Mouse (Mus musculus): ENCODE data around the gene Macrod2. TPM values are rescaled to one million over a fixed set of nuclear protein-coding genes. Genes with fewer than 3 reads are reported as not detected.

Gene Macrod2
- total RNA-seq, 2 experiments from 2014 or later: 99.1 to 108 TPM

DNA sequence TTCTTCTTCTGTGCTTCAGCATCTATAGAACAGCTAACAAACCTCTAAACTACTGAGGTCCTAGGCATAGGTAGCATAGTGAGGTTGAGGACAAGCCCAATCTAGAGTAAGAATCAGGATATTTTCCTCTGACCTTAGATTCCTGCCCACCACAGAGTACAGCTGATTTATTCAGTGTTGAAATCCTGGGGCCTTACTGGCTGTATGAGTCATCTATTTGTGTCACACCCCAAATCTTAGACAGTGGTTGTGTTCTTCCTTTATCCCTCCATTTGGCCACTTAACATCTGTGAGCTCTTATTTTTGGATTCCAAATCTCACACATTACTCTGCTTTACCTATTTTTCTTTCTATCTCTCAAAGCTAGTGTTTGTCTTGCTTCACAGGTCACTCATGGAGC is 495.6 kb downstream of the Macrod2 start:
- intact Hi-C loops (cut with DNase I): no loop called here
- DNase-seq: no peak

DNA sequence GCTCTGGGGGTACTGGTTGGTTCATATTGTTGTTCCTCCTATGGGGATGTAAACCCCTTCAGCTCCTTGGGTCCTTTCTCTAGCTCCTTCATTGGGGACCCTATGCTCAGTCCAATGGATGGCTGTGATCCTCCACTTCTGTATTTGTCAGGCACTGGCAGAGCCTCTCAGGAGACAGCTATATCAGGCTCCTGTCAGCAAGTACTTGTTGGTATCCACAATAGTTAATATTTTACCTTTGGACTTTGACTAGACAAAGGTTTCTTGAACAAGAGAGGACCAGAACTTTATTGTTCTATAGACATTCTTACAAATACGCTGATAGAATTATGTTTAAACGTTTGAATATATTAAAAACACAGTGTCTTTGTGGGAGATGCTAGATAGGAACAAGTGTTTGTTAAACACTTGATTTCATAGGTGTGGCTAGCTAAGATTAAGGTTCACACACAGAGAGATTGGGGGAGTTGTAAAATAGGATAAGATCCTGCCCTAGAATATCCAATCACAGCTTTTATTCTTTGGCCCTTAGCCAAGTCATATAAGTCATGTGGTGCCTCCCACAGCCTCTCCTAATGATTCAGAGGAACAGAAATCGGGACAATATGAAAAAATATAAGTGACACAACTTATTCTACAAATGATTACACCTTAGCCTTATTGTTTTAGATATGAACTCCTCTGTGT is 501.4 kb downstream of the Macrod2 start:
- intact Hi-C loops (cut with DNase I): no loop called here

DNA sequence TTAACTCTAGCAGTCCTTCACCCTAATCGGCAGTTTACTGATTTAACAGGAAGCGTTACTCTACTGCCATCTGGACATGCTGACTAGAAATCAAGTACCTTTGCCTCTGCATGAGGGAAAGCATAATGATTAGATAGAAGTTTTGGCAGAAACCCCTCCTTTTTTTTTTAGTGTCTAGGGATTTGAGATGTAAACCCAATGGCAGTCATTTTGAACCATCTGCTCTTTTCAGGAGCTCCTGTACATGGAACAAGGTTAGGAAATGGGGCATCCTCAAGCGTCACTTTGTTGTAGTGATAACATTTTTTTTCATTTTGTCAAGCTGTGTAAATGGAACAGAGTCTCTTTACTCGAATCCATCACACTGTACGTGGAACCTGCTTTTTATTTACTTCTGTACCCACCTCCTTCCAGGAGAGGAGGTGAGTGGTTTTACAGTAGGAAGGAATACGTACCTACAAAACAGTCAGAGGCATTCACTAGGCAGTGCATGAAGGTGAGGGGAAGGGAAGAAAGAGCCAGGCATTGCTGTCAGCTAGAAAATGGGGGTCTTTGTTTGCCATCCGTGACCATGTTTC is 503.4 kb downstream of the Macrod2 start:
- intact Hi-C loops (cut with DNase I): no loop called here
- DNase-seq: no peak

More for the DNA sequence above, 501.4 kb downstream of the Macrod2 start:
- no peak for DNase-seq

DNA sequence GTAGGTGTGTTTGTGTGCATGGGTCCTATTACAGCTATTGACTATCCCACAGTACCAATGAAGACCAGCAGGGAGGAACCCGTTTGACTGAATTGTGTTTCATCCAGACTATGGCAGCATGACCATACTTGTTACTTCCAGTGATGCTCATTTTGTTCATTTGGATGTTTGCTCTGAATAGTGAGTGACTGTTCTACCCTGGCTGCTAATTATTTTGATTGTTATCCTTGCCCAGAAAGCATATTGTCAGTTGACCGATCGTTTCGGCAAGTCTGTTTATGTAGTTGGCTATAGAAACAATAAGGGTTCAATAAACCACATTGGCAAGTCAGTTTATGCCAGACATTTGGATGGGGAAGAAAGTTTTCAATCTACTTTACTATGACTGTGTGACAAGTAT is 510.2 kb downstream of the Macrod2 start:
- no peak for DNase-seq
- intact Hi-C loops (cut with DNase I): no loop called here

DNA sequence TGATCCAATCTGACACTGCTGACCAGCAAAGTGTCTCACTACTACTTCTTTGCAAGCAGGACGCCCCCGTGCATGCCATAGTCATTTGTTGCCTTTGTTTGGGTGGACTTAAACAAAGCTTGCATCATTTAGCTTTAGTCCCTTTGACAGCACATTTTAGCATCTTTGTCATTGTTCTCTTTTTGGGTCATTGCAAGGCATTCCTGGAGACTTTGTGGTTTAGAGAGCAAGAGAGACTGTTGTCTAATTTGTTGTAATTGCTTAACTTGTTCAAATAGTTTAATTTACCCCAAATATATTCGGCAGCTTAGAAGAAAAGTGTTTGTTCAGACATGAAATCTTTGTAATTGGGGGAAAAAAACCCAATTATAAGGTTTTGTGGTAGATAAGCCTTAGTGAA is 511.0 kb downstream of the Macrod2 start:
- no peak for DNase-seq
- intact Hi-C loops (cut with DNase I): no loop called here

DNA sequence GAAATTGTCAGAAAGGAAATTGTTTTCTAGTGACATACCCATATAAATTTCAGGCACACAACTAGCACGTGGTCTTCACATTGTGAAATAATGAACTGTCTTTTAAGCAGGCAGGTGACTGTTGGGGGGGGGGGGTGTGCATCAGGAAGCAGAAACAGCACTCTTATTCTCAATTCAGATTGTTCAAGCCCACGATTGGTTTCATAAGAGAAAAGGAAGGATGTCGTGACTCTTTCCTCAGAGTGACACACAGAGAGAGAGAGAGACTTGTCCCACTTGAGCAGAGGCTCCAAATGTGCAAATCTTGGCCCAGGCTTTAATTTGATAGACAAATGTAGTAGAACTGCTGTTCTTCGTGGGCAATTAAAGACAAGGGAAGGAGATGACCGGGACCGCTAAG is 516.4 kb downstream of the Macrod2 start:
- no peak for DNase-seq
- intact Hi-C loops (cut with DNase I): no loop called here

DNA sequence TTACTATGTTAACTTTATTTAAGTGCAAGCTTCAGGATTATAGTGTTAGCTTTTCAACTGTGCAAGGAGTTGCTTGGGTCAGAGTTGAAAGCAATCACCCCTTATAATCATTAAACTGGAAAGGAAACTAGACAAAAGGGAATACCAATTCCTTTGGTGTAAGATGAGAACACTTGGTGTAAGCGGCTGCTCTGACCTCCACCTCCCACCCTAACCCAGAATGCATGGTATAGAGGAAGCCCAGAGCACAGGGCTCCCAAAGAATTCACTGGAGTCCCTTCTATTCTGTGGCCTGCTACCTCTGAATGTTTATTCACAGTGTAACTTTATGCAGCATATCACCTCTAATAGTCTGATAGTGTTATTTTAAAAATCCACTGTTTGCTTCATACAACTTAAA is 517.1 kb downstream of the Macrod2 start:
- intact Hi-C loops (cut with DNase I): no loop called here
- no peak for DNase-seq

DNA sequence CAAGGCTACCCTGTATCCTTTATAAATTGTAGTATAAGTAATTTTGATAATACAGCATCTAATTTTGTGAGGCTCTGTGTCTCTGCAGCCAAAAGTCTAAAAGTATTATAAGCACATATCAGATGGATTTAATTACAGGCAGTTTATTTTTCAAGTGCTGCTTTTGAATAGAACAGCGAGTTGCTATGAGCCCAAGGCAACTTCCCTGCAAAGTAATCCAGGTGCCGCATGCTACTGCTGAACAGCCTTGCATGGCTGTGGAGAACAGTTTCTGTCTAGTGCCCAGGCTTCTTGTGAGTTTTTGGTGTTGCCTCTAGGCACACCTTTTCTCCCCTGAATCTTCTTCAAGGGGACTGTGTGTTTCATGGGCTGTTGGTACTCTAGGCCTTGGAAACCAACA is 517.8 kb downstream of the Macrod2 start:
- intact Hi-C loops (cut with DNase I): no loop called here
- no peak for DNase-seq

DNA sequence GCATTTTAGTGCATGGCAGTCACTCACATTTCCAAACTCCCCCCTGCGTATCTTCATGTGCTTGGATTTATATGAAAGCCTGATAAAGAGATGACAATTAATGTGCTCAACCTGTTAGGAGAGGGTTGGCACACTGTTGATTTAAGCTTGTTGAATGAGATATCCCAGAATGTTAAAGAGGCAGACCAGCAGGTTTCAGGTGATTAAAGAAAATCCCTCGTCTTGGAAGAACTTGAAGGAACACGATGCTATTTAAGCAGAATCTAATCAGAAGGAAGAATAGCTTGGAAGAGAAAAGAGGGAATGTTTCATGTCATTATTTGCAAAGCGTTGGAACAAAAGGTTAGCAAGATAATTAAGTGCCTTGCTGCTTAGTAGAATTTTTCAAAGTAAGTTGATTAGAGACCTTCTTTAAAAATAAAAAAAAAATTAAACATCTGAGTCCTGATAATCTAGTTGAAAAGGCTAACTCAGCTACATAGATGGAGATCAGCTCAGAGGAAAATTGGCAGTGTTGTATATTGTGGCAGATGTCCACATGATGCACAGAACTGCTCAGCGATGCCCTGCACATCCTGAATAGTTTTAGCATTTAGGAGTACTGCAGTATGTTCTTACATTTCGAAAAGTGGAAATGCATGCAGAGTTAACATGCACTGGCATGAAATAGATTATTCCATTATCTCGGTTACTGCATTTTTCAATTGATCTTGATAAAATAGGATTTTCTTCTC is 518.7 kb downstream of the Macrod2 start:
- intact Hi-C loops (cut with DNase I): no loop called here
- DNase-seq: no peak

DNA sequence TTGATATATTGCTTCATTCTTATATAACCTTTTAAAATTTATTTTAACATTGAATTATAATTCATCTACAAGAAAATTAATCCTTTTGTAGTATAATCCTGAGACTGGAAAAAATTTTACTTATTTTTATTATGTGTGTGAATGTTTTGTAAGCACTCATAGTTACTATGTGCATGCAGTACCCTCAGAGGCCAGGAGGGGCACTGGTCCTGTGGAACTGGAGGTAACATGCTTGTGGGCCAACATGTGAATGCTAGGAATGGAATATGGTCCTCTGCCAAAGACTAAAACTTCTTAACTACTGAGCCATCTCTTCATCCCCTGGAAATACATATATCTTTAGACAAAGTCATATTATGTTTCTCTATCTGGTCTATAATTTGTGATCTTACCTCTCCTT is 531.8 kb downstream of the Macrod2 start:
- no peak for DNase-seq
- intact Hi-C loops (cut with DNase I): no loop called here

DNA sequence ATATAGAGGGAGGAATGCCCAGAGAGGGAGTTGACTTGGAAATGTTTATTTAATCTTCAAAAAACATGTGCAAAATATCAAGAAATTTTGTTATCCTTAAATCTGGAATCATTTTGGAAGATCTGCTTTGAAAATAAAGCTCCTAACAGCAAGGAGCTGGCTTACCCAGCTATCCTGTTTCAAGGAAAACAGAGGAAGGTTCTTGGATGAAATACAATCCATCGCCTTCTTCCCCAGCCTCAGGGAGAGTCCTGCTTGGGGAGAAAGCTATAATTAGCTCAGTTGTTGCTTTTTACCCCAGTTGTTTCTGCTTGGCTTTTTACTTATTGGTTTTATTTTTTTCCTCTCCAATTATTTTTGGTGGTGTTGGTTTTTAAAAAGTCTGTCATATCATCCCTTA is 539.4 kb downstream of the Macrod2 start:
- intact Hi-C loops (cut with DNase I): no loop called here
- no peak for DNase-seq

DNA sequence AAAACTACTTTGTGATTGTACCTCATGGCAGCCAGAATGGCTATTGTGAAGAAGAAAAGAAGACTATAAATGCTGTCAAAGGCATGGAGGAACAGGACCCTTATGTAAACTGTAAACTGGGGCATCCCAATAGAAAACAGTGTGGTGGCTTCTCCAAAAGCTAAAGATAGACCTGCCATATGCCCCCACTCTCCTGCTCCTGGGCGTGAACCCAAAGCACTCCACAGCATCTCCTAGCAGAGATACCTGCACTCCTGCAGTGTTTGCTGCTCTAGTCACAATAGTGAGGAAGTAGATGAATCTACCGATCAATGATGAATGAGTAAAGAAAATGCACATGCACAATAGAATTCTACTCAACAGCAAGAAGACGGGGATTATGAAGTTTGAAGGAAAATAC is 554.4 kb downstream of the Macrod2 start:
- no peak for DNase-seq
- intact Hi-C loops (cut with DNase I): no loop called here

DNA sequence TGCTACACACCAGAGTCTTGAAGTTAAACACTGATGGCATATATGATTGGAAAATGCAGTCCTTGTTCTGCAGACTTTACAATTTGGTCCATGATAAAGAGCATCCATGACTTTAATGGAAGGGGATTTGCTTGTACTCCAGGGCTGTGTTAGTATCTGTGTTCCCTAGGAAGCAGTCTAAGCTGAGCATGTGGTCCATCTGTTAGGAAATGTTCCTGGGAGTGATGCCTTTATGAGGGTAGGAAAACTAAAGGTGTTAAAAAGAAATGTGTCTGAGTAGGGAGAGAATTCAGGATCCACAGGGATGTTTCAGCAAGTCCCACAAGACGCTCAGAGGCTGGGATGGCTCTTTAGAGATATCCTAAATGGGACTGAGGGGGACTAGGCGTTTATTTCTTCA is 564.1 kb downstream of the Macrod2 start:
- DNase-seq: no peak
- intact Hi-C loops (cut with DNase I): no loop called here

DNA sequence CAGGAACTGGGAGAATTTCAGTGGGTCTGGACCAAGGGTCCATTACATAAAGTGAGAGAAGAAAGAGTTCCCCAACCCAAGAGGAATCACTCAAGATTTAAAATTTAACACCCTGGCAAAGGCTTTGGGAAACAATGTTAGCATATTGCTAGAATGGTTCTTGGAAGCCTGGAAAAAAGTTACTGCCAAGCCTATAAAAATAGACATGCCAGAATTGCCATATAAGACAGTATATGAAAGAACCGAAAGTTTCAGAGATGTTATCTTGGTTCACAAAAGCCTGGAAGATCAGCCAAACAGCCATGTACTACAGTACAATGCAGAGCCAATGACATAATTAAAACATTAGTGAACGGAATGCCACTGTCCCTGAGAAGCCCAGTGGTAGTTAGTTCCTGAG is 575.1 kb downstream of the Macrod2 start:
- intact Hi-C loops (cut with DNase I): no loop called here
- DNase-seq: no peak

DNA sequence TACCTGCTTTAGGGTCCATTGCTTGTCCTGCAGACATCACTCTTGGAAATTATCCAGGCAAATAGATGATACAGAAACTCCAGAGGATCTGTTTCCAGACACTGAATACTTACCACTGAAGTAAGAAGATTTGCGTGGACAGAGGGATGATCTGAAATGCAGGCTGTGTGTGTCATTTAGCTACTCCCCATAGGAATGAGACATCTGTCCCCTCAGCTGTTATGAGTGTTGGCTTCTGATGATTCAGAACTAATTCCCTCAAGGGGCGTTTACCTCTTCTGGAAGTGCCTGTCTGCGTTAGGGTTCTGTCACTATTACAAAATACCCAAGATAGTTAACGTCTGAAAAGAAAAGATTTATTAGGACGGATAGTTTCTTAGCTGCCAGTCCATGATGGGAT is 576.7 kb downstream of the Macrod2 start:
- no peak for DNase-seq
- intact Hi-C loops (cut with DNase I): no loop called here

DNA sequence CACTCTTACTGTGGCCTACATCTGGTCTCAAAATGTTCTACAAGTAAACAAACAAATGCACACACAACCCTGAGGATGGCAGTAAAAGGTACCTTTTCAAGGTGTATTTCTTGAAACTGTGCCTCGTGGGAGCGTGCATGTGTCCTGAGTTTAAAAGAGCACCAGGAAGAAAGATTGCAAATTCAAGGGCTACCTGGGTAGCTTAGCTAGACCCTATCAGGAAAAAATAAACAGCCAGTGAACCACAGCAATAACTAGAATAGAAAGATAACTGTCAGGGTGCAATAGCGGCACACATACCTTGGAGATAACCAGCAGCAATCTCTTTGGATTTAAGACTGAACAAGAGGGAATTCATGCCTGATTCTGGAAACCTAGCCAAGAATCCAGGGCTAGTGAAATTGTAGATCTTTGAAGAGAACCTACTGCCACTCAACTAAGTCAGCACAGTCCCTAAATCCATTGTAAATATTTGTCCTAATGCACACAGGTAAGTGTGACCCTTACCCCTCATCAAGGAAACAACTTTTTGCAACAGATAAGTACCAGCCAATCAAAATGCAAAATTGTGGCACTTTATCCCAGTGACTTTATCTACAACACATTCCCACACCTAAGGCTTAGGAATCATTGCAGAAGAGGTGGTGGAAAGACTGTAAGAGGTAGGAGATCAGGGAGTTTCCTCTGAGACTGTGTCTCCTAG is 590.7 kb downstream of the Macrod2 start:
- DNase-seq: no peak
- intact Hi-C loops (cut with DNase I): no loop called here

DNA sequence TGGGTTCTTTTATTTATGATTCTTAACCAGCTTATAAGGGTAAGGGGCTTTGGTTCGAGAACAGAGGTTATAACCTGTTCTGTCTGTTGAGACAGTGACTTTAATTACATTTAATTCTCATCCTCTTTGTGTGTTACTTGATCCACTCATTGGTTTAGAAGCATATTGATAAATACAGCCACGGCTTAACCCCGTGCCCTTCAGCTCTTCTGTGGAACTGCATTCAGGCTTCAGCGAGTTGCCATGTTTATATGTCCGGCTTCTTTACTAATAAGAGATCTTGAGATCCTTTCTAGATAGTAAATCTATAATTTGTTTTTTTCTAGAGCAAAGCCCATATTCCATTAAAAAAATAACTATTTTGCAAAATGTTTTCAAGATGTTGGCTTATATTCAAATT is 608.7 kb downstream of the Macrod2 start:
- intact Hi-C loops (cut with DNase I): no loop called here

DNA sequence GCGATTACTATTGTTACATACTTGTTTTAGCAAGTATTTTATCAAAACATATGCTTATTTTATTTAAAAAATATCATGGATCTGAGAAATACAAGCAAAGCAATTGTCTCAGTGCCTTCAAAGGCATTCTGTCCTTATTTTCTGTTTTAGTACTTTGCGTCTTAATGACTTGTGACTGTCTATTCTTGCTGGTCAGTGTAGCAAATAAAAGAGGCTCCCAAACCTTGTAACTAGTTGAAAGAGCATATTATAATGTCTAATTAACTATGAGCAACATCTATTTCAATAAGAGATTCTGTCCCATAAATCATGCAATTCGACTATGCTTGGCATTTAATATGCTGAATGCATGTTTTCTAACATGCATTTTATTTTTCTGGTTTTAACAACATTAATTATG is 609.2 kb downstream of the Macrod2 start:
- no peak for DNase-seq
- intact Hi-C loops (cut with DNase I): no loop called here

More for the DNA sequence above, 608.7 kb downstream of the Macrod2 start:
- DNase-seq: no peak

DNA sequence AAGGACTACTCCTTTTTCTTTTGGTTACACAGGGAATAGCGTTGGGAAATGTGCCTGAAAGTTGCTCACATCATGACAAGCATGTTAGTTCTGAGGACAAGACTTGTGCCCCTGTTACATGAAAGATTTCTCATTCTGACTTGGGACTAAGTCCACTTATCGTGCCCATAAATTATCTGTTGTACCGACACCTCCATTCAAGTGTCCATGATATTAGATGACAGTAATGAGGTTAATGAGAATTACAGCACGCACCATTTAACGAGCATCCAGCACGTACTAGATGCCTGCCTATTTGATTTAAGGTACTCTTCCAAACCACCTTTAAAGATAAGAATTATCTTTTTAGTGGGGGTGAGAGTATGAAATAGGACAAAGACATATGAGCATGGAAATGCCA is 610.5 kb downstream of the Macrod2 start:
- DNase-seq: no peak
- intact Hi-C loops (cut with DNase I): no loop called here

DNA sequence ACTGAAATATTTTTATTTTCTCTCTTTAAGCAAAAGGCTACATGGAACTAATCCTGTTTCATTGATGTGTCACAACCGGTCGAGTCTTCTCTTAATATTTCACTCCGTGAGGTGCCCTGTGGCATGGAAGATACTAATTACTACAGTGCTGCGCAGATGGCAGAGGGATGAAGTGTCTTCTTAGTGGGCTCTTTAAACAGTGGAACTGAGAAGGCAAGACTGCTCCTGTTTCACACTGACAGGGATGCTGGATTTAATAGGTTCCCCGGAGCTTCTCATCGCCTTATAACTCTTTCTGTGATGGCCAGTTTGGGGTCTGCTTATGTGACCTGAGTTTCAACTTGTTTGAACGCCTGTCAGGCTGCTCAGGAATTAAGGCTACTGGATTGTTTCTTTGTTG is 612.6 kb downstream of the Macrod2 start:
- intact Hi-C loops (cut with DNase I): no loop called here
- DNase-seq: no peak

DNA sequence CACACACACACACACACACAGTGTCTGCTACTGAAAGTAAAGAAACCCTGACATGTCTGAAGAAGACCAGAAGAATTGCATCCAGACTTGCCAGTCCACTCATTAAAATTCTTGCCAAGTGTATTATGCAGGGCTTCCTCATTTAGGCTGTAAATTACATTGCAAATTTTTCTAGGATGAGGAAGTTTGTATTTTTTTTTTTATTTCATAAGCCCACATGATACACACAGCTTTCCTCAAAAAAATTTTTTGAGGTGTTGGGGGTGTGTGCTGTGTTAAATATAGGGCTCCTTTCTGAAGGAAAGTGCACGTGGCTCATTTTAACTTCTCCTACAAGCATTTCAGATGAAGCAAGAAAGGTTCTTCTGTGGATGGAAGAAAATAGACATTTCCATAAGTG is 613.3 kb downstream of the Macrod2 start:
- no peak for DNase-seq
- intact Hi-C loops (cut with DNase I): no loop called here

Data from left cerebral cortex, postnatal 4 days (tissue).